In the genomic region with DNA sequence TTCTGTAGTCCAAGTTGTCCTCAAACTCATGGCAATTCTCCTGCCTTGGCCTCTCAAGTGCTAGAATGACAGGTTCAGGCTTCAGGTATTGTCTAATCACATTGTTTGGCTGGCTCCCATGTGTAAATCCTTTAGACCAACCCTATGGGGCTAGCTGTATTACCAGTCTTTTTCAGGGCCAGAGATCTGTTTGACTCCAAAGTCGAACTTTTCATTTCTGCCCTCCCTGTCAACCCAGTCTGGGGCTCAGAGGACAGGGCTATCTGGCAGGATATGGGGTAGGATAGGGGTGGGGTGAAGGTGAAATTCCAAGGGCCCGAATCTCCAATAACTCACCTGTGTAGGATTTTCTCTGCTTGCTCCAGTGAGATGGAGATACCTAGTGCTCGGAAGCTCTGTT, we compare ENCODE assay signal across 30 mouse cellular contexts. TPM values are rescaled to one million over a fixed set of nuclear protein-coding genes. Genes with fewer than 3 reads are reported as not detected.
DNase-seq lines count a peak whose midpoint lies in the region; ATAC-seq and TF ChIP-seq lines count a peak whose summit lies in the region.
"Had no signal": no experiment of that assay in that cellular context is flagged by ENCODE, and none has a peak within 500 bp of the region (broad histone marks: within the 10 kb centered on the region; RNA-seq: fewer than 3 reads in every experiment).

No protein-coding gene starts in this region.

- no peaks in the 10 kb centered on the region for H3K79me2 ChIP-seq in liver, adult 2 months (ENCODE audit: control insufficient read depth, insufficient read depth, low read length)

- H3K27ac ChIP-seq in liver, adult 2 months (replicated peaks; ENCODE audit: insufficient read depth, low read depth, low read length), result peak overlapping the region; percentile 67
- H3K27ac ChIP-seq in liver, embryonic 12.5 days, result no peak overlapping the region
- 0 out of 2 replicates have a peak overlapping the region, but pooled peaks have one; percentile 24 for H3K27ac ChIP-seq in liver, embryonic 15.5 days (replicated peaks)
- H3K27ac ChIP-seq in liver, embryonic 11.5 days (ENCODE audit: low read depth, low read length), result no peak overlapping the region
- H3K27ac ChIP-seq in liver, embryonic 16.5 days (ENCODE audit: low read length), result peak overlapping the region; percentile 21; the same call in 1 of the 2 replicates
- H3K27ac ChIP-seq: embryonic facial prominence, embryonic 13.5 days; embryonic facial prominence, embryonic 15.5 days; forebrain, embryonic 10.5 days; forebrain, embryonic 12.5 days had no signal

- no peak for ATAC-seq in liver, embryonic 12.5 days
- ATAC-seq in liver, embryonic 15.5 days (ENCODE audit: insufficient read depth), result peak; percentile 7; the same call in 1 of the 2 replicates
- no peak for ATAC-seq in liver, embryonic 11.5 days (replicated peaks; ENCODE audit: low FRiP score)
- ATAC-seq in liver, embryonic 16.5 days (ENCODE audit: low read depth), result peak; percentile 34
- ATAC-seq: CD4-positive, CD25-positive, alpha-beta regulatory T cell, adult 4 months; forebrain, embryonic 14.5 days; forebrain, embryonic 16.5 days had no signal

- H3K27me3 ChIP-seq in liver, adult 2 months (ENCODE audit: control insufficient read depth, insufficient read depth, low read length), result no peaks in the 10 kb centered on the region
- H3K27me3 ChIP-seq in liver, embryonic 12.5 days (replicated peaks), result peaks cover 31% of the 10 kb centered on the region
- H3K27me3 ChIP-seq in liver, embryonic 15.5 days, result peaks cover 37% of the 10 kb centered on the region
- H3K27me3 ChIP-seq in liver, embryonic 11.5 days (replicated peaks; ENCODE audit: control insufficient read depth, insufficient read depth, low read length), result peaks cover 9% of the 10 kb centered on the region
- H3K27me3 ChIP-seq in liver, embryonic 16.5 days (ENCODE audit: control insufficient read depth, insufficient read depth, low read depth, low read length), result peaks cover 21% of the 10 kb centered on the region
- H3K27me3 ChIP-seq: CH12.LX had no signal

- no peak for TF ChIP-seq POLR2A in liver, adult 2 months (IDR thresholded peaks at IDR 0.05; ENCODE audit: extremely low read depth, insufficient read depth, low read length)

- peaks cover 17% of the 10 kb centered on the region for H3K4me1 ChIP-seq in liver, adult 2 months (ENCODE audit: control insufficient read depth, insufficient read depth, low read length)
- peaks cover 31% of the 10 kb centered on the region for H3K4me1 ChIP-seq in liver, embryonic 12.5 days
- peaks cover 28% of the 10 kb centered on the region for H3K4me1 ChIP-seq in liver, embryonic 15.5 days (replicated peaks)
- peaks cover 13% of the 10 kb centered on the region for H3K4me1 ChIP-seq in liver, embryonic 11.5 days (replicated peaks; ENCODE audit: control insufficient read depth, insufficient read depth, low read length)
- peaks cover 12% of the 10 kb centered on the region for H3K4me1 ChIP-seq in liver, embryonic 16.5 days (ENCODE audit: control insufficient read depth, low read depth, low read length)

- H3K4me3 ChIP-seq in liver, adult 2 months (ENCODE audit: insufficient read depth, low read depth, low read length), result no peak overlapping the region
- no peak overlapping the region for H3K4me3 ChIP-seq in liver, embryonic 12.5 days
- H3K4me3 ChIP-seq in liver, embryonic 15.5 days (replicated peaks), result no peak overlapping the region
- no peak overlapping the region for H3K4me3 ChIP-seq in liver, embryonic 11.5 days (ENCODE audit: low read depth, low read length)
- no peak overlapping the region for H3K4me3 ChIP-seq in liver, embryonic 16.5 days (ENCODE audit: low read depth, low read length)
- H3K4me3 ChIP-seq: embryonic facial prominence, embryonic 13.5 days; embryonic facial prominence, embryonic 15.5 days; erythroblast, embryonic 14.5 days; forebrain, embryonic 10.5 days; forebrain, embryonic 12.5 days had no signal

- WGBS in liver, adult 2 months, result 14% methylated on average over 3 of the region's 3 CpGs
- WGBS in liver, embryonic 12.5 days (ENCODE audit: insufficient replicate concordance), result 60% methylated on average over 3 of the region's 3 CpGs
- WGBS in liver, embryonic 15.5 days (ENCODE audit: insufficient replicate concordance), result 56% methylated on average over 3 of the region's 3 CpGs
- 81% methylated on average over 3 of the region's 3 CpGs for WGBS in liver, embryonic 11.5 days
- WGBS in liver, embryonic 16.5 days (ENCODE audit: insufficient replicate concordance), result 48% methylated on average over 3 of the region's 3 CpGs

- peak; percentile 96 for DNase-seq in liver, adult 2 months (ENCODE audit: extremely low read depth, low read depth, low spot score)
- DNase-seq in liver, embryonic 11.5 days (ENCODE audit: low spot score), result no peak
- no peak for DNase-seq in MN1 (ENCODE audit: low spot score)
- DNase-seq: adrenal gland, adult 2 months; adrenal gland, postnatal 10 days; adrenal gland, postnatal 25 days; B cell, adult 2 months; cerebellum, adult 11 months; cerebellum, adult 18-20 months; cerebellum, adult 8-10 months; cerebellum, adult 9-11 months; cerebellum, postnatal 14 days; cerebellum, postnatal 36 days; embryo, embryonic 11 days had no signal

- H3K4me2 ChIP-seq in liver, embryonic 12.5 days, result no peak overlapping the region
- H3K4me2 ChIP-seq in liver, embryonic 15.5 days, result no peak overlapping the region
- no peak overlapping the region for H3K4me2 ChIP-seq in liver, embryonic 11.5 days
- no peak overlapping the region for H3K4me2 ChIP-seq in liver, embryonic 16.5 days (ENCODE audit: low read depth, low read length)
- H3K4me2 ChIP-seq: embryonic facial prominence, embryonic 13.5 days; embryonic facial prominence, embryonic 15.5 days; forebrain, embryonic 12.5 days had no signal

- H3K9ac ChIP-seq in liver, adult 2 months (ENCODE audit: low read depth, low read length), result no peak overlapping the region
- H3K9ac ChIP-seq in liver, embryonic 12.5 days, result no peak overlapping the region
- H3K9ac ChIP-seq in liver, embryonic 15.5 days, result no peak overlapping the region
- no peak overlapping the region for H3K9ac ChIP-seq in liver, embryonic 11.5 days (ENCODE audit: low read depth, low read length)
- H3K9ac ChIP-seq in liver, embryonic 16.5 days (ENCODE audit: low read depth, low read length), result no peak overlapping the region
- H3K9ac ChIP-seq: embryonic facial prominence, embryonic 13.5 days; embryonic facial prominence, embryonic 15.5 days; forebrain, embryonic 12.5 days had no signal

- H3K36me3 ChIP-seq in liver, adult 2 months (ENCODE audit: control insufficient read depth, insufficient read depth, low read length), result peaks cover 26% of the 10 kb centered on the region
- H3K36me3 ChIP-seq in liver, embryonic 12.5 days, result peaks cover 23% of the 10 kb centered on the region
- H3K36me3 ChIP-seq in liver, embryonic 15.5 days (replicated peaks), result peaks cover 13% of the 10 kb centered on the region; the same call in 1 of the 2 replicates
- H3K36me3 ChIP-seq in liver, embryonic 11.5 days (ENCODE audit: control insufficient read depth, insufficient read depth, low read length), result peaks cover 6% of the 10 kb centered on the region; the same call in 1 of the 2 replicates
- H3K36me3 ChIP-seq in liver, embryonic 16.5 days (ENCODE audit: control insufficient read depth, insufficient read depth), result peaks cover 8% of the 10 kb centered on the region

- TF ChIP-seq CTCF in liver, adult 2 months (IDR thresholded peaks at IDR 0.05; ENCODE audit: low read depth, low read length), result no peak

- no peaks in the 10 kb centered on the region for H3K9me3 ChIP-seq in liver, embryonic 12.5 days (replicated peaks)
- H3K9me3 ChIP-seq in liver, embryonic 15.5 days (replicated peaks), result no peaks in the 10 kb centered on the region
- no peaks in the 10 kb centered on the region for H3K9me3 ChIP-seq in liver, embryonic 11.5 days (ENCODE audit: control insufficient read depth, low read length)
- no peaks in the 10 kb centered on the region for H3K9me3 ChIP-seq in liver, embryonic 16.5 days (replicated peaks; ENCODE audit: control insufficient read depth, low read length)
- H3K9me3 ChIP-seq: embryonic facial prominence, embryonic 13.5 days; embryonic facial prominence, embryonic 15.5 days; forebrain, embryonic 10.5 days; forebrain, embryonic 12.5 days; G1E had no signal

RNA-seq across cellular contexts. Expression of a gene that starts 2.7 kb away (rescaled TPM):
- total RNA-seq in liver, adult 2 months (2014; rRNA removed), result 21.9 and 27.7 TPM in 2 replicates
- 45.6 and 57.7 TPM in 2 replicates for polyA plus RNA-seq in liver, adult 2 months (2012; rRNA removed)
- polyA plus RNA-seq in liver, embryonic 12.5 days (2016; fragmentation: Nextera tagmentation; extraction: Ambion mirVana), result 2.5 and 3.0 TPM in 2 replicates
- polyA plus RNA-seq in liver, embryonic 15.5 days (2015; fragmentation: Nextera tagmentation; extraction: Ambion mirVana), result 11.1 and 11.2 TPM in 2 replicates
- polyA plus RNA-seq in liver, embryonic 11.5 days (2014; fragmentation: Nextera tagmentation; extraction: Ambion mirVana), result 3.2 and 3.4 TPM in 2 replicates
- 12.1 and 13.1 TPM in 2 replicates for polyA plus RNA-seq in liver, embryonic 16.5 days (2015; fragmentation: Nextera tagmentation; extraction: Ambion mirVana)

RNA-seq across cellular contexts. Expression of a gene that starts 3.4 kb away (rescaled TPM):
- total RNA-seq in liver, adult 2 months (2014; rRNA removed), result 54.9 and 94.6 TPM in 2 replicates
- polyA plus RNA-seq in liver, adult 2 months (2012; rRNA removed), result 212 and 255 TPM in 2 replicates
- polyA plus RNA-seq in liver, embryonic 12.5 days (2016; fragmentation: Nextera tagmentation; extraction: Ambion mirVana), result 3.2 and 3.5 TPM in 2 replicates
- 4.9 and 7.0 TPM in 2 replicates for polyA plus RNA-seq in liver, embryonic 15.5 days (2015; fragmentation: Nextera tagmentation; extraction: Ambion mirVana)
- 5.2 and 6.3 TPM in 2 replicates for polyA plus RNA-seq in liver, embryonic 11.5 days (2014; fragmentation: Nextera tagmentation; extraction: Ambion mirVana)
- polyA plus RNA-seq in liver, embryonic 16.5 days (2015; fragmentation: Nextera tagmentation; extraction: Ambion mirVana), result 4.4 and 7.0 TPM in 2 replicates

RNA-seq across cellular contexts. Expression of a gene that starts 14.8 kb away (rescaled TPM):
- not detected in 2 replicates for total RNA-seq in liver, adult 2 months (2014; rRNA removed)
- not detected in 2 replicates for polyA plus RNA-seq in liver, adult 2 months (2012; rRNA removed)
- polyA plus RNA-seq in liver, embryonic 12.5 days (2016; fragmentation: Nextera tagmentation; extraction: Ambion mirVana), result not detected in 2 replicates
- polyA plus RNA-seq in liver, embryonic 15.5 days (2015; fragmentation: Nextera tagmentation; extraction: Ambion mirVana), result not detected in 2 replicates
- not detected in 2 replicates for polyA plus RNA-seq in liver, embryonic 11.5 days (2014; fragmentation: Nextera tagmentation; extraction: Ambion mirVana)
- not detected in 2 replicates for polyA plus RNA-seq in liver, embryonic 16.5 days (2015; fragmentation: Nextera tagmentation; extraction: Ambion mirVana)
- total RNA-seq: adrenal gland, adult 2 months; adrenal gland, postnatal 10 days; adrenal gland, postnatal 25 days; adrenal gland, postnatal 4 days; CH12.LX; common myeloid progenitor, adult 5-6 weeks; G1E had no signal
- polyA plus RNA-seq: CD4-positive, CD25-positive, alpha-beta regulatory T cell, adult 4 months; embryonic facial prominence, embryonic 11.5 days; embryonic facial prominence, embryonic 13.5 days; embryonic facial prominence, embryonic 15.5 days; erythroblast, embryonic 14.5 days; forebrain, embryonic 10.5 days; forebrain, embryonic 12.5 days; forebrain, embryonic 14.5 days; forebrain, embryonic 16.5 days; G1E had no signal

RNA-seq across cellular contexts. Expression of a gene that starts 22.1 kb away (rescaled TPM):
- total RNA-seq in liver, adult 2 months (2014; rRNA removed), result 0.54 and 0.92 TPM in 2 replicates
- 1.2 and 1.6 TPM in 2 replicates for polyA plus RNA-seq in liver, adult 2 months (2012; rRNA removed)
- 1.8 and 2.2 TPM in 2 replicates for polyA plus RNA-seq in liver, embryonic 12.5 days (2016; fragmentation: Nextera tagmentation; extraction: Ambion mirVana)
- polyA plus RNA-seq in liver, embryonic 15.5 days (2015; fragmentation: Nextera tagmentation; extraction: Ambion mirVana), result 2.6 and 4.2 TPM in 2 replicates
- polyA plus RNA-seq in liver, embryonic 11.5 days (2014; fragmentation: Nextera tagmentation; extraction: Ambion mirVana), result 2.1 and 2.2 TPM in 2 replicates
- polyA plus RNA-seq in liver, embryonic 16.5 days (2015; fragmentation: Nextera tagmentation; extraction: Ambion mirVana), result 4.0 and 4.3 TPM in 2 replicates

RNA-seq across cellular contexts. Expression of a gene that starts 24.9 kb away (rescaled TPM):
- total RNA-seq in liver, adult 2 months (2014; rRNA removed), result 7.6 and 15.6 TPM in 2 replicates
- 30.3 and 38.9 TPM in 2 replicates for polyA plus RNA-seq in liver, adult 2 months (2012; rRNA removed)
- 54.9 and 57.1 TPM in 2 replicates for polyA plus RNA-seq in liver, embryonic 12.5 days (2016; fragmentation: Nextera tagmentation; extraction: Ambion mirVana)
- polyA plus RNA-seq in liver, embryonic 15.5 days (2015; fragmentation: Nextera tagmentation; extraction: Ambion mirVana), result 20.9 and 21.4 TPM in 2 replicates
- polyA plus RNA-seq in liver, embryonic 11.5 days (2014; fragmentation: Nextera tagmentation; extraction: Ambion mirVana), result 46.7 and 51.1 TPM in 2 replicates
- polyA plus RNA-seq in liver, embryonic 16.5 days (2015; fragmentation: Nextera tagmentation; extraction: Ambion mirVana), result 9.6 and 11.1 TPM in 2 replicates

Comparison
In these comparisons a context has a peak if more than half of its experiments do, and no peak if none do; other contexts are left out.
1. H3K27ac ChIP-seq: peak in liver, adult 2 months (single experiment), liver, embryonic 15.5 days (single experiment) and liver, embryonic 16.5 days (single experiment); none in liver, embryonic 12.5 days (single experiment) and liver, embryonic 11.5 days (single experiment).
2. ATAC-seq: peak in liver, embryonic 15.5 days (single experiment) and liver, embryonic 16.5 days (single experiment); none in liver, embryonic 12.5 days (single experiment) and liver, embryonic 11.5 days (single experiment).
3. RNA of a gene that starts 3.4 kb away (polyA plus RNA-seq): 212 to 255 TPM in liver, adult 2 months; 4.4 to 7.0 TPM in liver, embryonic 16.5 days, 5.2 to 6.3 TPM in liver, embryonic 11.5 days, 4.9 to 7.0 TPM in liver, embryonic 15.5 days and 3.2 to 3.5 TPM in liver, embryonic 12.5 days; every median in the first group is over 10 times any median in the second.